Mouse (Mus musculus) gastrocnemius, postnatal 10 days (tissue): ENCODE data around the gene Ppfia1. TPM values are rescaled to one million over a fixed set of nuclear protein-coding genes. Genes with fewer than 3 reads are reported as not detected.
A peak's percentile ranks its signal among the peaks of the same experiment; 100 is the strongest.

Experiments
- DNase-seq: peaks from one replicate; pipeline ENCODE4 v3.0.0; 2021; ENCODE audit warnings: mixed read lengths
- total RNA-seq, 2 experiments: library from RNA; stranded (reverse); gene quantifications; 2 replicates each; pipeline ENCODE4 v1.2.3; 2021

Gene Ppfia1
- total RNA-seq, 2 experiments from 2014 or later, result 34.2 to 36.4 TPM

DNA sequence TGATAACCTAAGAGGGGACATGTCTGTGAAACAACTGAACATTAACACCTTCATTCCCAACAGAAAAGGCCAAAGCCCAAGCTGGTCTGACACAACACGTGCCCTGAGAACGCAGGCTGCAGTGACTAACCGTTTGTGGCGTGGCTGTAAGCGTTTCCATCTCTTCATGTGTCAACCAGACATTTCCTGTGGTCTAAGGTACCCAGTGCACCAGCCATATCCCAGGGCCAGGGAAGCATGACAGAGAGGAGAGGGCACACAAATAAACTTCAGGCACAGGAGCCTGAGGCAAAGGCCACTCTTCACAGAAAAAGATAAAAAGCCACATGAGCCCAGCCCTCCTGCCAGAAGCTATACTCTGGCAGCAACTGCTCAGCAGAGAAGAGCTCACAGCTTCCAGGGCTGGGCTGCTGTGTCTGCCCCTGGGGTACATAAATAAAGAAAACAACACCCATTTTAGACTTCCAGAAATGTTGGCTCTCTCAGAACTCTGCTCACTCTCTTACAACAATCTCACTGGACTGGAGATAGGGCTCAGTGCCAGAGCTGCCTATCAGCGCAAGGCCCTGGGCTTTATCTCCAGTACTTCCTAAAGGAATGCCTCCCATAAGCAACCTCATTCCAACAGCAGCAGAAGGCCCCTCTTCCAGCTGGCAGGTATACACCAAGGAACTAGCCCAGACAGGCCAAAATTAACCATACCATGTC is 64.3 kb downstream of the Ppfia1 start:
- DNase-seq, result no peak

DNA sequence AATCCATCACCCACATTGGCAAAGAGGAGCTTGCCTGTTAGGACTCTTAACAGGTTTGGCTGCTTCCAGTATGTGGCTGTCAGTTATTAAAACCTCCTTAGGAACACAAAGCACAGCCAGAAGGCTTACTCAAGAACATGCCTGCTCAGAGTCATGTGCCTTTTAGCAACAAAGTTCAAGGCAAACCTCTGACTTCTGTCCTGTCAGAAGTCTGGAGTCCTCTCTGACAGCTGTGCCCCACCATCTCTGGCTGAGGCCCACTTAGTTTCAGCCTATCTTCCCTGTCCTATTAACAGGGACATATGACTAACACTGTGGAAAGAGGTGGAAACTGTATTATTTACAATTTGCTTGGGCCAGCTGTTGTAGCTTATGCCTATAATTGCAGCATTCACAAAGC is 73.2 kb downstream of the Ppfia1 start:
- no peak for DNase-seq

DNA sequence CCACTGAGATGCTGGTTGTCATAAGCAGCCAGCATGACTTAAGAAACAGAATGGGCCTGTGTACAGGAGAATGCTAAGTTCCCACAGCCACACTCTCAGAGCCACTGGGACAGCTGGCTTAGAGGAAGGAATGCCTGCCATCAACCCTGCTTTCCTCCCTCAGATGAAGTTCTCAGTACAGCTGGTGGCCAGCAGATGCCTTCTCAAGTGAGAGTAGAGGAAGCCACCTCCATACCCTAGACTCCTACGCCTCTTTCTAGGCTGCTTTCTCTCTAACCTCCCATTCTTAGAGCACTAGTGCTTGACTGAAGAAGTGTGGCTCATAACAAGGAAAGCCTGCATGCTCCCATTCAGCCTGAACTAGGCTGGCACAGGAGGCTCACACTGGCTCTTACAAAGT is 74.0 kb downstream of the Ppfia1 start:
- DNase-seq, result no peak

DNA sequence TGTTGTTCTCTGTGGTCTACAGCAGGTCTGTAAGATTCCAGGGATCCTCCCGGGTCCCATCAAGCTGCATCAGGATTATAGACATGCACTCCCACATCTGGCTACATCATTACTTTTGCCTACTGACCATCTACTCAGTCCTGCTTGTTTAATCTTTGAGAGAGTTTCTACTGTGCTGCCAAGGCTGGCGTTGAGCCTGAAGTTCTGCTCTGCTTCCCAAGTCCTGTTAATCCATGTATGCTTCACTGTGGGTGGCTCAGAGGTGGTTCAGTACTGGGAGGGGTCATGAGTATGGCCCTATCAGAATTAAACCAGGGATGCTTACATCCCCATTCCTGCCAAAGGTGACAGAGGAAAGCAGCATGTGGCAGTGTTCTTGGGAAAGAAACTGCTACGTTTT is 77.8 kb downstream of the Ppfia1 start:
- no peak for DNase-seq

DNA sequence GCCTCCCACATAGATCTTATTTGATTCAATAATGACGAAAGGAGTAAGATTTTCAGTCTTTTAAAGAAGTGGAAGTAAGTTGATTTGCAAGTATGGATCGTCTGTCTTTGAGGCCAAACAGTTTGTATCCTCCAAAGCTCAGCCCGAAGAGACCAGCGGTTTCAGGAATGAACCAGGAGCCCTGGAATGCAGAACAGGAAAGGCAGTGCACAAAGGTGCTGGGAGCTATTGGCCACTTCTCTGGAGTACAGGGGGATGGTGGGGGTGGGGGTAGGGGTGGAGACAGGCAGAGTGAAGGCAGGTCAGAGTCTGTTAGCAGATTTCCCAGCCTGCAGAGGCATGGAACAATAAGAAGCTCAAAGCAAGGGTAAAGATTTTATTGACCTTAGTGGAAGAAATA is 80.0 kb downstream of the Ppfia1 start:
- DNase-seq, result no peak

DNA sequence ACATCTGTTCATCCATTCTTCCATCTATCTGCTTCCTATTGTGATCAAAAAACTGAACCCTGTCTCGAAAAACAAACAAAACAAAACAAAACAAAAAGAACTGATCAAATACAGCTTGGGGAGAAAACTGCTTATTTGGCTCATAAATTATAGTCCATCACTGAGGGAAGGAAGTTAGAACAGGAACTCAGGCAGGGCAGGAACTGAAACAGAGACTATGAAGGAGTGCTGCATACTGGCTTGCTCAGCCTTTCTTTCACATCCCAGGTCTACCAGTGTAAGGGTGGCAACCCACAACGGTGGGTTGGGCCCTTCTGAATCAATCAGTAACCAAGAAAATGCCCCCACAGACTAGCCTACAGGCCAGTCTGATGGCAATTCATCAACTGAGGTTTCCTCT is 82.4 kb downstream of the Ppfia1 start:
- no peak for DNase-seq

DNA sequence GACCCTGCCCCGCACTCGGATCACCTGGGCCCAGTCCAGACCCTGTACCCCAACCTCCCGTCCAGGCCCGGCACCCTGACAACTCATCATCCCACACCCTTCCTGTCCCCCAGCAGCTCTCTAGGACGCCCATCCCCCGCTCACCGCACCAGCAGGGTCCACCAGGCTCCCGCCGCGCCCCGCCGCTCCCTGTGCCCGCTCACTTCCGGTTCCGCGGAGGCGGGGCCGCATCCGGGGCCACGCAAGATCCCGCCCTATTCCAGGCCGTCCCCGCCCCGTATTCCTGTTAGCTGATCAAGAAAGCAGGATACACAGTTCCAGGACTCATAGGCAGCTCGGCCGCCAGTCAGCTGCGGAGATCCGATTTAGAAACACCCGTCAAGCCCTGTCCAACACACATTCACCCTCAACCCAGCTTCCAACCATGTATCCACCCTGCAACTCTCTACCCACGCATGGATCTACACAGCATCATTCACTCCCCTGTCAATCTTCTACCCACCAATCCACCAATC is 82.9 kb downstream of the Ppfia1 start, which contains the start of gene Cttn:
Gene Cttn, minus strand, starts transcription at position 465 of the 515 bp plus-strand sequence.
- peak; percentile 89 for DNase-seq

DNA sequence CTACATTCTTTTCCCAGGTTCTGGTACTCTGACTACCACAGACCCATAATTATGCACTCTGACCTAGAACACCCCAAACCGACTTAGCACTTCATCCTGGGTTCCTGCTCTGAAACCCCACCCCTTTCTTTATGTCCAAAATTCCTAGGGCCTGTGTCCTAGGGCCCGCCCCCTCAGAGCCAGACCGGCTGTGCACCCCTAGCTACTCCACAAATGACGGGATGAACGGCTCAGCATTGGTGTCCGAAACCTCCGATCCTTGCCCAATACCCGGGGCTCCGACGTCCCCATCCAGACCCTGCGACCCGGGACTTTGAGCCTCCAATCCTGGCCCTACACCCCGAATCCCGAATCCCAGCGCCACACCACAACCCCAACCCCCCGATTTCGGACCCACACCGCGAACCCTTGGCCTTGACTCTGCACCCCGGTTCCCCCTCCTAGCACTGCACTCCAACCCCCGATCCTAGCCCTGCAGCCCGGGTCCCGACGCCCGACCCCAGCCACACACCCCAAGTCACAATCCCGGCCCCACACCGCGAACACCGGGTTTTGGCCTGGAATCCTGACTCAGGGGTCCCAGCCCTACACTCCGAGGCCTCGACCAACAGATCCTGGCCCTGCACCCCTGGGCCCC is 83.5 kb downstream of the Ppfia1 start:
- DNase-seq, result no peak

DNA sequence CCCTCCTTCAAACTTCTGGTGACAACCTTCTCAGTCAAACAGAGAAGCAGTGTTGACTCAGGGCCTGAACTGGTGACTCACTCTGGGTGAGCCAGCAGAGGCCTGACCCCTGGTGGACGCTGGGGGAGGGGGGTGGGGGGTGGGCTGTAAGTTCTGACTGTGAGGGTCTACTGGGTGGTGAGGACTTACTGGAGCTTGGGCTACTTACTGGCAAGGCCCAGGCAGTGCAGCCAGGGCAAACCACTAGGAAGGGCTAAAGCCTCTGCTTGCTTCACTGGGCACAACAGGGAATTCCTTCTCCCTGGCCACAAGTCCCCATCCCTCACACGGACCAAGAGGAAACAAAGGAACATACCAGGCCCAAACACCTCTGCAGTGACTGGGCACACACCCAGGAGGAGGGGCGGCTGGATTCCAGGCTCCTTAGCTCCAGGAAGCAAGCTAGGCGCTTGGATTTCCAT is 84.3 kb downstream of the Ppfia1 start:
- DNase-seq, result peak; percentile 30

DNA sequence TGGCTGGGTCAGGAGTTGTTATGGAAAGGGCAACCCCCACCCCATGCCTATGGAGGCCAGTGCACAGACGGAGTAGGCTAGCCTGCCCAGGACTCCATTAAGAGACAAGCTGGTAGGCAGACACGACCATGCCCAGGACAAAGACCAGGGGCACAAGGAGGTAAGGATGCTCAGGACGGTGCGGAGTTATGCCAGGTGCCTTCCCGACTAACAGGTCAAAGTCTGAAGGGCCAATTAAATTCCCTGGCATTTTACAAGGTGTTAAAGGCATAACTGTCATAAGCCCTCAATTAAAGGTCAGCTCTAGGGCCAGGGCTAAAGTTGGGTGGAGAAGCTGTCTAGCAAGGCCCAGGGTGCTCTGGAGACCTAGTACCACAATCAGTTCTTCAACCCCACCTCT is 84.8 kb downstream of the Ppfia1 start:
- DNase-seq, result no peak

DNA sequence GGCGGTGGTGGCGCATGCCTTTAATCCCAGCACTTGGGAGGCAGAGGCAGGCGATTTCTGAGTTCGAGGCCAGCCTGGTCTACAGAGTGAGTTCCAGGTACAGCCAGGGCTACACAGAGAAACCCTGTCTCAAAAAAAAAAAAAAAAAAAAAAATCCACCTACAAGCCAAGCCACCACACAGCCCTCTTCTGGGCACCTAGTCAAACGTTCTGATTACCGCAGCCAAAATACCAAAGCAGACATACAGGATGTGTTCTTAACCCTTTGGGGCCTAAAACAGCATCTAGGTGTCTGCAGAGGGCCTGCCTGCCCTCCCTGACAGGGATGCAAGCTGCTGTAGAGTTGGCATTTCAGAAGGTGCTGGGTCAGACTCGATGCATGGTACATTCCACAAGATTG is 91.0 kb downstream of the Ppfia1 start:
- DNase-seq, result no peak

DNA sequence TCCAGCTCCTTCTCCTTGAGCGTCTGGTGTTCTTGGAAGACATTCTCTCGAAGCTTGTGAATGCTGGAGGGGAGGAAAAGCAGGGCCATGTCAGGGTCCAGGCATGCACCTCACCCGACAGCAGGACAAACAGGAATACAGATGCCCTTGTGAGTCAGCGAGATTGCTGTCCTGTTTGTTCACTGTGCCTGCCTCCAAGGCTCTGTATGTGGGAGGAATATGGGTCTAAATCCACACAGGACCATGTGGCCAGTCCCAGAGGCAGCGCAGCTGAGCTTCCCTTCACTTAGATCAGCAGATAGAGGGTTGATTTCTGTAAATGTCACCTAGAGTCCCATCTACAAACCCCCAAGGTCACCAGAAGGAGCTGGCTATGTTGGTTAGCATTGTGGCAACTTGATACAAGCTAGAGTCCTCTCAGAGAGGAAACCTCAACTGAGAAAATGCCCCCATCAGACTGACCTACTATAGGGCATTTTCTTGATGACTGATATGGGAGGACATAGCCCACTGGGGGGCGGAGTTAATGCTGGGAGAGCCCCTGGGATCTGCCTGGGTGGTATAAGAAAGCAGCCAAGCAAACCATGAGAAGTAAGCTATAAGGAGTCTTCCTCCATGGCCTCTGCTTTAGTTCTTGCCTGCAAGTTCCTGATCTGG is 92.2 kb downstream of the Ppfia1 start:
- no peak for DNase-seq

DNA sequence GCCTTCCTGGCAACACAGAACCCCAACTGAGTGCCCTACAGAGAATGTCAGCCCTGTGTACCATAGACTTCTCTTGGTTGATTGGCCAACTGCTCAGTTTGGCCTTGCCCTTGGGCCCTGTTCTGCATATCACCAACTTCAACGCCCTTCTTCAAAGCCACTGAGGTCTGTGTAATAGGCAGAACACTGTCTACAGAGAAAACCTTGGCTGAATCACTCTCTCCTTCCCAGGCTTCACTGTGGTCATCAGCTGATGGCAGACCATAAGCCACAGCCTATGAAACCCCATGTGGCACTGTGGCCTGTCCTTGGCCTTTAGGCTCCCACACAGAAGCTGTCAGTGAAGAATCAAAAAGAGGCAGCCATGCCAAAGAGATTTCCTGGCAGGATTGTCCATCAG is 94.6 kb downstream of the Ppfia1 start:
- DNase-seq, result no peak

DNA sequence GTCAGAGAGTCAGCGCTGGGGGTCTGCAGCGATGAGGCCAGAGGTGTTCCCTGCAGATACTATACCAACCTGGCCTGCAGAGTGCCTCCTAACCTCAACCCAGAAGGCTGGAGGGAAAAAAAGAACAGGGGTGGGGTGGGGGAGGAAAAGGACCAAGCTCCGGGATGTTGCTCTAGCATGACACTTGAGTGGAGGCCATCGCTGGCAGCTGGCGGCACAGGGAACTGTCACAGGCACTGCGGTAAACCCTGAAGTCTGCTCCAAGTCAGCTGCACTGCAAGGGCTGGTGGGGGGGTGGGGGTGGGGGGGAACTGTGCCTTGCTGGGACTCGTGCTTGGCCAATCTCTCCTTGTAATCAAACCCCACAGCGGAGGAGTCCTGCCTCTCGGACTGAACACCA is 102.9 kb downstream of the Ppfia1 start:
- DNase-seq, result no peak

DNA sequence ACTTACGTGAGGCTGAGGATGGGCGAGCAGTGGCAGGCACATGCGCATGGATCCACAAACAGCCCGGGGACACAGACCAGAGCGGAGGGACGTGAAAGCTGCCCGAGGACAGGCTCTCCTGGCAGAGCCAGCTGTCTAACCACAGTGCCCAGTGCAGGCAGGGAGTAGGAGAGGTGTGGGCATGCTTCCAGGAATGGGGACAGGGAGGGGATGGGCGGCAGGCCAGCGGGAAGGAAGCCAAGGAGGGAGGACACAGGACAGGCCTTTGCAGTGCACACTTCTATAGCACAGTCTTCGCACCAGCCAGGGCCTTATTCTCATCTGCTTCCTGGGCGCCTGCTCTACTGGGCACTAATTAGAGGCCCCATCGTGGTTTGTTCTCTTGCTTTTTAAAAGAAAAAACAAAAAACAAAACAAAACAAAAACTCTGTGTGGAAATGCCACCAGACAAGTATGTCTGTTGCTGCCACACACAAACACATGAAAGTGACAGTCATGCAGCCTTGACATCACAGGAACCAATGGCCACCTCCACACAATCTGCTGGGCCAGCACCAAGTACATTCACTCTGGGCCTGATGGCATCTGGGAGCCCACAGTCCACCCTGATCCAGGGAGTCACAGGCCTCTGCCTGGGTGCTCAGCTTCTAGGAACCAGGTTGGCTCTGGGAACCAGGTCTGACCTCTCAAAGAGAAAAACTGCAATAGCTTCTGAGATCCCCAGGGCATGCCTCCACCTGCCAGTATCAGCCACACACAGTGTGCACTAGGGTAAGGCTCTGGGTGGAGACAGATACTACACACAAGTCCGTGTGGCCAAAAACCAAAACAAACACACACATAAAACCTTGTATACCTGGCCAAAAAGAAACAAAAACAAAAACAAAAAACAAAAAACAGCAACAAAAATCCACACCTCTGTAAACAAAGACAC is 103.6 kb downstream of the Ppfia1 start:
- DNase-seq, result peak; percentile 81

DNA sequence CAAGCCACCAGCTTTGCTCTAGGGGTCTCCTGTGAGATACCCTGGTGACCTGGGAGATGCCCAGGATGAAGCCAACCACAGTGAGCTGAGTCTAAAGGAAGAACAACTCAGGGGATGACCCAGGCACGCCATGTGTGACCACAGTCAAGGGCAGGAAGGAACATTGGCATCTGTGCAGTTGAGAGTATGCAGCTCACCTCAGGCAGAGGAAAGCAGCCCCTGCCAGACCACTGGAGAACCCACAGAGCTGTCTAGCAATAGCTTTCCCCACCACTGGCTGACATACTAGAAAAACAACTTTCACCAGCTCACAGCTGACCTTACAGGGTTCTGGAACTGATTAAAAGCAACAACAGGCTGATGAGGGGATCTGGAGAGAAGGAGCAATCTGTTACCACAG is 105.3 kb downstream of the Ppfia1 start:
- DNase-seq, result no peak

DNA sequence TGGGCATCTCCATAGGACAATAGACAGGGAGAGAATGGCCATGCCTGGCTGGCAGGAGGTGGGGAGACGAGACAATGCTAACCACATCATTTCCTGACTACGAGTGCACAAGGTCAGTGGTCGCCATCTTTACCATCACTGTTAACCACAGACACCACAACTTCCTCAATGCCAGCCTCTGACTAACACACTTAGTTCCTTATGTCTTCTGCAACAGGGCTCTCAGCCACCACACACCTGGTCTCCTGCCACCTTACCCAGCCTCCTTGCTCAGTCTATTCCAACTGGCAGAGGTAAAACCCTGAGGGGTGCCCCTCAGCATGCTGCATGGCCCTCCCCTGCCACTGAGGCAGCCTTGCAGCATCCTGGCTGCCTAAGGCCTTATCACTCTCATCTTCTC is 106.4 kb downstream of the Ppfia1 start:
- no peak for DNase-seq

DNA sequence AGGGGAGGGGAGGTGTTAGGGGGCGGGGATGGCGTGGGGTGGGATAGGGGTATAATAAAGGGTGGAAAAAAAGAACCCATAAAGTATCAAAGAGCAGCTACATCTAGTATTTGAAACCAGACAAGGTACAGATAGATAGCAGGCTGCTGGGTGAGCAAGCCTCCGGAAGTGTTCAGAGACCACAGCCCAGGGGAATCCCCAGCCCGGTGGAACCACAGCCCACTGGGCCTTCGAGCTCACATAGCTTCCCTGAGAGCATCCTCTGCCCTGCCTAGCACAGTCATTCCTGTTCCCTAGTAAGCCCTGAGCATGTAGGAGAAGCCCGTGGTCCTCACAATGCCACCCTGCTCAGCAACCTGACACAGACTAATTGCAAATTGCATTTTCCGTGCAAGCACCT is 108.7 kb downstream of the Ppfia1 start:
- DNase-seq, result no peak

DNA sequence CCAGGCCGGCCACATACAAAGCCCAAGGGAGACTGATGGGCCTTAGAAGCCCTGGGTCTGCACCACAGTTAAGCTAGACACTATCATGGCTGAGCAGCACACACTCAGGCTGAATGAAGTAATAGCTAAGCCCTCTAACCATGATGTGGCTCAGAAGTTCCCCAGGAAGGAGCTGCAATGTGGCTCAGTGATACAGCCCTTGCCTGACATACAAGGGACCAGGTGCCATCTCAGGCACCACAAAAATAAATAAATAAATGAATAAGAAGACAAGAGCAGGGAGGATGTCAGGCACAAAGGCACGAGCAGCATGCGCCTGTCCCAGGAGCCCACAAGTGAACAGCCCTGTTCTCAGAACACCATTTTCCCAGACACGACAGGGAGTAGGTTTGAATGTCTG is 111.6 kb downstream of the Ppfia1 start:
- no peak for DNase-seq

DNA sequence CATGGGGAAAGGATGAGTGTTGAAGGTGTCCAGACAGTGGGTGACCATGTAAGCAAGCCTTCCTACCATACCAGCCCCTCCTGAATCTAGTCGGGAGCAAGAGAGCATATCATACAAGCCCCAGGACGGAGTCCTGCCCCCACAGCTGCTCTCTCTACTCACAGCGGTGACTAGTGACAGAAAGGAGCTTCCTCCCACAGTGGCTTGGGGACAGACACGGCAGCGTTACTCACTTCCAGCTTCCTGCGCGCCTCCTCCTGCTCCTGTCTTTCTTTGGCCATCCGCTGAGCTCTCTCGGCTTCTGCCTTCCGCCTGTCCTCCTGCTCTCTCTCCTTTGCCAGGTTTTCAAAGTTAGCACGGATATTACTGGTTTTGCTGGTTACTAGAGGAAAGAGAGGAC is 112.1 kb downstream of the Ppfia1 start:
- no peak for DNase-seq

DNA sequence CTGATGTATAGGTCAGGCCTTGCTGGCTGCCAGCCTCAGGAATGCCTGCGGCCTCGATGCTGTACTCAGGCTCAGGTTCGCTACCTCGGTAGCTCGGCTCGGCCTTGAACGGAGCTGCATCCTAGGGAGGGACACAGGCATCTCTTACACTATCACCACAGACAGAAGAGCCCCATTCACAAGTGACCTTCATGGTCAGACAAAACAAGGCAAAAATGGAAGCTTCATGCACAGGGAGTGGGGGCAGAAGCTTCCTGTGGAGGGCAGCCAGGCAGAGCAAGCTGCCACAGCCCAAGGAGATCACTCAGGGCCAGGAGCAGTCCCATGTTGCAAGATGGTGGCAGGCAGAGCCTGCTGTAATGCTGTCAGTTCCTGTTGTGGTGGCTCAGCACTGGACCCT is 114.7 kb downstream of the Ppfia1 start:
- DNase-seq, result no peak

DNA sequence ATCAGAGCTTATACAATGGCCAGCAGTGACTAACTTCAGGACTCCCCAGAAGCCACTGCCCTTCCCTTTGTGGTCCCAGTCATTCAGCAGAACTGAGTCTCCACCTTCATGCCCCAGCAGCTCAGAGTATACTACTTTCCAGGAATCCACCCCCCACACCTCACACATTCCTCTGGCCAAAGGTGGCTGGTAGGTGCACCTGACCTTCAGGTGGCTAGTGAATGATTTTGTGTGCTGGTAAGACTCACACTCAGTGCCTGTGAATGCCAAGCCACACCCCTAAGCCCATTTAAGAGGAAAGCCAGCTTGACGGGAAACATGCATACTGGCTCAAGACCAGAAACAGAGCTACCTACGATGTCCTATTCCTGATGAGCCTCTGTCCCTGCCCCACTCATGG is 120.6 kb downstream of the Ppfia1 start:
- no peak for DNase-seq
